Mouse (Mus musculus) bone marrow, adult 2 months (tissue): ENCODE measurements around the gene Olfr645.

Experiments
- CTCF ChIP-seq: fragments of 200-500 bp; IDR thresholded peaks from 2 replicates; pipeline ENCODE4 v1.5.1; 2011; ENCODE audit warnings: low read length, control low read depth; ENCODE audit not compliant: control insufficient read depth, insufficient read depth
- POLR2A ChIP-seq: fragments of 200-500 bp; IDR thresholded peaks from 2 replicates; pipeline ENCODE4 v1.6.1; 2011; ENCODE audit warnings: low read depth, mild to moderate bottlenecking, control low read depth, low read length, borderline replicate concordance; ENCODE audit not compliant: control insufficient read depth

DNA sequence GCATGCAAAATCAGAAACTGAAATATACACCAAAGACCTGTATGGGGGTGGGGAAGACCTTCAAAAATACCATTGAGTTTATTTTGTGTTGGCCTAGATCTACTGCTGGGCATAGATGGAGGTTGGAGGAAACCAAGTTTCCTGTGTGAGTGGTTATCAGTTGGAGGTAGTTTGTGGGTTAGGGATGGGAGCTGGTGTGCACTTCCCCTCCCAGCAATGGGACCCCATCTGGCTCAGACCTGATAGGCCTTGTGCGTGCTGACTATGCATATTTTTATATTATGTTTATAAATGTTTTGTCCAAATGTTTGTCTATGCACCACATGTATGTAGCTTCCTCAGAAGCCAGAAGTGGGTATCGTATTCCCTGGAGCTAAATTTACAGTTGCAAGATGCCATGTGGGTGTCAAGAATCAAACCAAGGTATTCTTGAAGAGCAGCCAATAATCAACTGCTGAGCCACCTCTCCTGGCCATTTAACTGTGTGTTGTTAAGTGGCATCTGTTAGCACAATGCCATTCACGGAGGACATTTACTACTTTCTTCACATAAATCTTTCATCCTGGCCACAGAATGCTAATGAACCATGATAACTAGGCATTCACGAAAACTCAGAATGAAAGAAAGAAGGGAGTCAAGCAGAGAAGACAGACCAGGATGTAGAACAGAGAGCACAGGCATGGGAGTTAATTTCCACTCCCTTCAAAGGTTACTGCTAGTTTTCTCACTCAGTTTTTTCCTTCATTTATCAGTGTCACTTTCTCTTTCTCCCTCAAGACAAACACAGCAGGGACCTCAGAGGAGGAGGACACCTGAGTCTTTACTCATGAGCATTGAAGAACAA, 18.9 kb upstream of the Olfr645 start:
- TF ChIP-seq CTCF (no peak), POLR2A (no peak)
